Mouse (Mus musculus) megakaryocyte-erythroid progenitor cell, adult 5-6 weeks (primary cell): ENCODE results near the gene Kbtbd6. TPM values are rescaled to one million over a fixed set of nuclear protein-coding genes. Genes with fewer than 3 reads are reported as not detected.

Source experiments
- ATAC-seq: replicated peaks from 2 replicates; pipeline ENCODE4 v1.8.0; 2016; ENCODE audit warnings: mild to moderate bottlenecking, inconsistent platforms; ENCODE audit not compliant: severe bottlenecking, poor library complexity, low FRiP score, low TSS enrichment
- total RNA-seq, 2 experiments: library from RNA; stranded (forward) in 1 of 2; stranded (reverse) in 1 of 2; fragments of 200-1000, 215-1000 nt in 1 of 2; fragments of >200 nt in 1 of 2; fragmentation: Nextera tagmentation in 1 of 2; gene quantifications; 2 replicates each; pipeline ENCODE4 v1.2.3; 2014 to 2017

Gene Kbtbd6
- total RNA-seq (2014; fragmentation: Nextera tagmentation) (3.3 and 4.0 TPM in 2 replicates), total RNA-seq (2017) (4.4 and 5.1 TPM in 2 replicates)

GRCm38 (mm10) chr14:79451681-79452590, at the start of gene Kbtbd6:
Kbtbd6 (plus strand) TSS chr14:79451835.
- ATAC-seq: peak; percentile 98

GRCm38 (mm10) chr14:79407641-79408040, 44.0 kb upstream of the Kbtbd6 start:
- peak; percentile 52; the same call in 1 of the 2 replicates for ATAC-seq

GRCm38 (mm10) chr14:79409278-79409830, 42.3 kb upstream of the Kbtbd6 start:
- no peak for ATAC-seq

- ATAC-seq: no peak
Observed at GRCm38 (mm10) chr14:79410662-79411061, 41.0 kb upstream of the Kbtbd6 start.

- ATAC-seq: no peak
Observed at GRCm38 (mm10) chr14:79413121-79413520, 38.5 kb upstream of the Kbtbd6 start.

- ATAC-seq: no peak
Observed at GRCm38 (mm10) chr14:79420083-79420685, 31.5 kb upstream of the Kbtbd6 start.

- ATAC-seq: peak; percentile 100
Observed at GRCm38 (mm10) chr14:79425979-79426729, 25.5 kb upstream of the Kbtbd6 start, which contains the start of gene Kbtbd7. Kbtbd7 (plus strand) TSS chr14:79426511.

GRCm38 (mm10) chr14:79426730-79427365, 24.8 kb upstream of the Kbtbd6 start:
- ATAC-seq: peak; percentile 11

- no peak for ATAC-seq
Observed at GRCm38 (mm10) chr14:79434068-79434467, 17.6 kb upstream of the Kbtbd6 start.

- ATAC-seq: peak; percentile 73
Observed at GRCm38 (mm10) chr14:79440655-79441054, 11.0 kb upstream of the Kbtbd6 start.

- no peak for ATAC-seq
Observed at GRCm38 (mm10) chr14:79441441-79441840, 10.2 kb upstream of the Kbtbd6 start.

GRCm38 (mm10) chr14:79444601-79445000, 7.0 kb upstream of the Kbtbd6 start:
- ATAC-seq: no peak

- ATAC-seq: no peak
Observed at GRCm38 (mm10) chr14:79445055-79445620, 6.5 kb upstream of the Kbtbd6 start.

- 0 out of 2 replicates have a peak, but pooled peaks have one; percentile 6 for ATAC-seq
Observed at GRCm38 (mm10) chr14:79452591-79452934, 928 bp downstream of the Kbtbd6 start.

GRCm38 (mm10) chr14:79460401-79460800, 8.8 kb downstream of the Kbtbd6 start:
- ATAC-seq: no peak

- ATAC-seq: no peak
Observed at GRCm38 (mm10) chr14:79460988-79461387, 9.4 kb downstream of the Kbtbd6 start.

- ATAC-seq: no peak
Observed at GRCm38 (mm10) chr14:79465623-79466022, 14.0 kb downstream of the Kbtbd6 start.

- ATAC-seq: no peak
Observed at GRCm38 (mm10) chr14:79467621-79468020, 16.0 kb downstream of the Kbtbd6 start.

GRCm38 (mm10) chr14:79473384-79473783, 21.7 kb downstream of the Kbtbd6 start:
- no peak for ATAC-seq
